ENCODE assay signal across 9 mouse cellular contexts in the genomic region with DNA sequence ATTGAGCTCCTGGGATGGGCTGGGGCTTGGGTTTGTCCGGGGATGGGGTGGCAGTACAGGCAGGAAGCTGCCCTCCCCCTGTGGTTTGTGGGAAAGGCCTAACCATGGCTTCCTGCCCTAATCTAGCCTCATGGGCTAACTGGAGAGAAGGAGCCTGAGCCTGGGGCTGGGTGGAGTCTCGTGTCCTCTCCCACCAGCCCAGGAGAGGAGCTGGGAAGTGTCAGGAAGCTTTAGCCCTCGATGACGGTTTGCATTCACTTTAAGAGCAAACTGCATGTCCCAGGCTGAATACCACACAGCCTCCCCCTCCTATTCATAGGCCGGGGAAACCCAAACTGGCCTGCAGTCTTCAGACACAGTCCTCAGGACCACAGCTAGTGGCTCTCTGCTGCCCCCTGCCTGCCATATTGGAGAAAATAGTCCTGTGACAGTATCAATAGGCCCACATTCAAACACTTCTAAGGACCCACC. TPM values are rescaled to one million over a fixed set of nuclear protein-coding genes. Genes with fewer than 3 reads are reported as not detected.
DNase-seq lines count a peak whose midpoint lies in the region; ATAC-seq and TF ChIP-seq lines count a peak whose summit lies in the region.
"Had no signal": no experiment of that assay in that cellular context is flagged by ENCODE, and none has a peak within 500 bp of the region (broad histone marks: within the 10 kb centered on the region; RNA-seq: fewer than 3 reads in every experiment).

No protein-coding gene starts in this region.

- no peak overlapping the region for H3K27ac ChIP-seq in limb, embryonic 11.5 days (replicated peaks; ENCODE audit: low read depth, low read length)
- no peak overlapping the region for H3K27ac ChIP-seq in olfactory bulb, adult 2 months (ENCODE audit: insufficient read depth, low read depth, low read length)
- H3K27ac ChIP-seq: hindbrain, embryonic 15.5 days had no signal

- H3K4me3 ChIP-seq in limb, embryonic 11.5 days (ENCODE audit: low read depth, low read length): no peak overlapping the region
- no peak overlapping the region for H3K4me3 ChIP-seq in olfactory bulb, adult 2 months (ENCODE audit: insufficient read depth, low read depth, low read length)
- H3K4me3 ChIP-seq: hindbrain, embryonic 15.5 days had no signal

- H3K4me2 ChIP-seq in limb, embryonic 11.5 days (ENCODE audit: low read depth, severe bottlenecking): no peak overlapping the region
- H3K4me2 ChIP-seq: hindbrain, embryonic 15.5 days had no signal

- H3K36me3 ChIP-seq in limb, embryonic 11.5 days (ENCODE audit: control insufficient read depth, insufficient read depth, low read length): no peaks in the 10 kb centered on the region
- H3K36me3 ChIP-seq: hindbrain, embryonic 15.5 days had no signal

- 0 out of 2 replicates have a peak, but pooled peaks cover 3% of the 10 kb centered on the region for H3K4me1 ChIP-seq in limb, embryonic 11.5 days (ENCODE audit: control insufficient read depth, insufficient read depth, low read length)
- H3K4me1 ChIP-seq in olfactory bulb, adult 2 months (ENCODE audit: control insufficient read depth, insufficient read depth, low read length): peaks cover 32% of the 10 kb centered on the region

- peak; percentile 61 for DNase-seq in right cerebral cortex, adult 18-20 months
- DNase-seq in right cerebral cortex, postnatal 25 days: no peak
- DNase-seq in adrenal gland, adult 2 months: peak; percentile 59
- peak; percentile 68 for DNase-seq in embryo, embryonic 9.5 days (ENCODE audit: extremely low spot score)
- DNase-seq in limb, embryonic 11.5 days (ENCODE audit: low spot score): peak; percentile 83
- peak; percentile 59 to 63 for DNase-seq in thymus, postnatal 36 days

- WGBS in limb, embryonic 11.5 days: 33% methylated on average over 5 of the region's 5 CpGs
- WGBS in olfactory bulb, adult 2 months: 34% methylated on average over 5 of the region's 5 CpGs

- H3K9me3 ChIP-seq in limb, embryonic 11.5 days (ENCODE audit: control insufficient read depth, low read length): no peaks in the 10 kb centered on the region
- H3K9me3 ChIP-seq: hindbrain, embryonic 15.5 days had no signal

- peaks cover 31% of the 10 kb centered on the region for H3K27me3 ChIP-seq in limb, embryonic 11.5 days (ENCODE audit: control insufficient read depth, insufficient read depth, low read length)

- peak; percentile 37; the same call in 1 of the 2 replicates for TF ChIP-seq CTCF in olfactory bulb, adult 2 months (IDR thresholded peaks at IDR 0.05; ENCODE audit: insufficient read depth, low read depth, low read length)

- no peak for TF ChIP-seq POLR2A in olfactory bulb, adult 2 months (IDR thresholded peaks at IDR 0.05; ENCODE audit: insufficient read depth, low read depth, low read length)

- no peak overlapping the region for H3K9ac ChIP-seq in limb, embryonic 11.5 days (ENCODE audit: low read length)
- H3K9ac ChIP-seq: hindbrain, embryonic 15.5 days had no signal

- peak; percentile 29 to 43 for ATAC-seq in hematopoietic stem cell, adult 5-6 weeks (replicated peaks in 1 of 2; ENCODE audit: insufficient read depth in 1 of 2, low FRiP score in 2 of 2, low TSS enrichment in 1 of 2, low read depth in 1 of 2, poor library complexity in 2 of 2, severe bottlenecking in 2 of 2)
- ATAC-seq in limb, embryonic 11.5 days (ENCODE audit: insufficient number of reproducible peaks, low FRiP score, low TSS enrichment, low read depth): no peak

RNA-seq across cellular contexts. Expression of gene Abca2, which starts 1.7 kb away (rescaled TPM):
- 10 to 100 TPM; 32.1 to 42.7 TPM for total RNA-seq in adrenal gland, adult 2 months (2021)
- polyA plus RNA-seq in adrenal gland, adult 2 months (2012; rRNA removed): 86.8 and 118 TPM in 2 replicates
- 52.7 and 57.5 TPM in 2 replicates for total RNA-seq in hematopoietic stem cell, adult 5-6 weeks (2017)
- 3.1 and 3.8 TPM in 2 replicates for polyA plus RNA-seq in limb, embryonic 11.5 days (2014; fragmentation: Nextera tagmentation; extraction: Ambion mirVana)
- polyA plus RNA-seq in olfactory bulb, adult 2 months (2012; ENCODE audit: insufficient read depth, insufficient read length, low replicate concordance, missing spikeins): not detected in 2 replicates

RNA-seq across cellular contexts. Expression of gene Fut7, which starts 3.7 kb away (rescaled TPM):
- total RNA-seq in adrenal gland, adult 2 months (2021): under 1 TPM in 1 of 2 experiments, not detected in 1; 0.24 TPM
- 0.10 and 0.40 TPM in 2 replicates for polyA plus RNA-seq in adrenal gland, adult 2 months (2012; rRNA removed)
- total RNA-seq in hematopoietic stem cell, adult 5-6 weeks (2017): 23.6 and 28.5 TPM in 2 replicates
- polyA plus RNA-seq in limb, embryonic 11.5 days (2014; fragmentation: Nextera tagmentation; extraction: Ambion mirVana): not detected in 2 replicates
- polyA plus RNA-seq in olfactory bulb, adult 2 months (2012; ENCODE audit: insufficient read depth, insufficient read length, low replicate concordance, missing spikeins): not detected in 2 replicates

RNA-seq across cellular contexts. Expression of gene Npdc1, which starts 27.6 kb away (rescaled TPM):
- total RNA-seq in adrenal gland, adult 2 months (2021): 100 to 1,000 TPM; 128 to 145 TPM
- polyA plus RNA-seq in adrenal gland, adult 2 months (2012; rRNA removed): 685 and 775 TPM in 2 replicates
- 0.74 and 2.3 TPM in 2 replicates for total RNA-seq in hematopoietic stem cell, adult 5-6 weeks (2017)
- polyA plus RNA-seq in limb, embryonic 11.5 days (2014; fragmentation: Nextera tagmentation; extraction: Ambion mirVana): 6.1 and 6.8 TPM in 2 replicates
- polyA plus RNA-seq in olfactory bulb, adult 2 months (2012; ENCODE audit: insufficient read depth, insufficient read length, low replicate concordance, missing spikeins): not detected in 2 replicates

RNA-seq across cellular contexts. Expression of gene Clic3, which starts 29.9 kb away (rescaled TPM):
- total RNA-seq in adrenal gland, adult 2 months (2021): under 1 TPM in 1 of 2 experiments, not detected in 1; 0.66 TPM
- polyA plus RNA-seq in adrenal gland, adult 2 months (2012; rRNA removed): 1.6 and 3.4 TPM in 2 replicates
- not detected in 2 replicates for total RNA-seq in hematopoietic stem cell, adult 5-6 weeks (2017)
- 0.81 TPM in 1 of 2 replicates, not detected in the other for polyA plus RNA-seq in limb, embryonic 11.5 days (2014; fragmentation: Nextera tagmentation; extraction: Ambion mirVana)
- polyA plus RNA-seq in olfactory bulb, adult 2 months (2012; ENCODE audit: insufficient read depth, insufficient read length, low replicate concordance, missing spikeins): not detected in 2 replicates

RNA-seq across cellular contexts. Expression of gene Entpd2, which starts 31.1 kb away (rescaled TPM):
- total RNA-seq in adrenal gland, adult 2 months (2021): 1 to 10 TPM; 3.7 to 7.2 TPM
- polyA plus RNA-seq in adrenal gland, adult 2 months (2012; rRNA removed): 21.1 and 24.7 TPM in 2 replicates
- not detected in 2 replicates for total RNA-seq in hematopoietic stem cell, adult 5-6 weeks (2017)
- polyA plus RNA-seq in limb, embryonic 11.5 days (2014; fragmentation: Nextera tagmentation; extraction: Ambion mirVana): not detected in 2 replicates
- polyA plus RNA-seq in olfactory bulb, adult 2 months (2012; ENCODE audit: insufficient read depth, insufficient read length, low replicate concordance, missing spikeins): not detected in 2 replicates
